Mouse (Mus musculus): ENCODE measurements around the gene Cela2a.

- TF ChIP-seq CTCF (IDR thresholded peaks at IDR 0.05; ENCODE audit: borderline replicate concordance, insufficient read depth, low read depth, low read length), result no peak
- TF ChIP-seq POLR2A (IDR thresholded peaks at IDR 0.05; ENCODE audit: borderline replicate concordance, insufficient read depth, low read length), result no peak
Measured at GRCm38 (mm10) chr4:141787046-141787445, 38.9 kb downstream of the Cela2a start.

All from cerebellum, adult 2 months (tissue).